Mouse (Mus musculus) layer of hippocampus, adult 8-10 months (tissue): ENCODE data around the gene Hoxb5. TPM values are rescaled to one million over a fixed set of nuclear protein-coding genes. Genes with fewer than 3 reads are reported as not detected.

Source experiments
- DNase-seq, 2 experiments: peaks; one replicate each; pipeline ENCODE4 v3.0.0; 2022; ENCODE audit warnings: low spot score in 2 of 2
- total RNA-seq, 4 experiments: library from RNA; stranded (reverse); gene quantifications; 2 replicates each; pipeline ENCODE4 v1.2.4; 2022

The Hoxb5 gene
- total RNA-seq = not detected

DNA sequence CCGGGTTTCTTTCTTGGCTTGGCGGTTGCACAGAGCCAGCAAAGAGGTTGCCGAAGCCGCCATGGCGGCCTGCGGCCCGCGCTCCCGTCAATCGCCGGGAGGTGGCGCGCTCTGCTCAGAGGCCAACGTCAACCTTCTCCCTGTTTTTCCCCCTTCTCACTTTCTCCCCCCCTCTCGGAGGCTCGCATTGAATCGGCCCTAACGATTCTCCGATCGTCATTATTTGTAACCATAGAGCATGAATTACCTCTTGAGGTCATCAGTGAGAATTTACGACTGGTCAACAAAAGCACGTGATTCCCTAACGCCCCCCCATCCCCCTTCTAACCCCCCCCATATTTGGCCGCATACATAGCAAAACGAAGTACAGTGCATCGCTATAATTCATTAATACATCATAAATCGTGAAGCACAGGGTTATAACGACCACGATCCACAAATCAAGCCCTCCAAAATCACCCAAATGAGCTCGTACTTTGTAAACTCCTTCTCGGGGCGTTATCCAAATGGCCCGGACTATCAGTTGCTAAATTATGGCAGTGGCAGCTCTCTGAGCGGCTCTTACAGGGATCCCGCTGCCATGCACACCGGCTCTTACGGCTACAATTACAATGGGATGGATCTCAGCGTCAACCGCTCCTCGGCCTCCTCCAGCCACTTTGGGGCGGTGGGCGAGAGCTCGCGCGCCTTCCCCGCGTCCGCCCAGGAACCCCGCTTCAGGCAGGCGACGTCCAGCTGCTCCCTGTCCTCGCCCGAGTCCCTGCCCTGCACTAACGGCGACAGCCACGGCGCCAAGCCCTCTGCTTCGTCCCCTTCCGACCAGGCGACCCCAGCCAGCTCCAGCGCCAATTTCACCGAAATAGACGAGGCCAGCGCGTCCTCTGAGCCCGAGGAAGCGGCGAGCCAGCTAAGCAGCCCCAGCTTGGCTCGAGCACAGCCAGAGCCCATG lies at the start of gene Hoxb5:
TSS of gene Hoxb5 (plus strand) at position 186 of the 949 bp plus-strand sequence.
- no peak for DNase-seq

DNA sequence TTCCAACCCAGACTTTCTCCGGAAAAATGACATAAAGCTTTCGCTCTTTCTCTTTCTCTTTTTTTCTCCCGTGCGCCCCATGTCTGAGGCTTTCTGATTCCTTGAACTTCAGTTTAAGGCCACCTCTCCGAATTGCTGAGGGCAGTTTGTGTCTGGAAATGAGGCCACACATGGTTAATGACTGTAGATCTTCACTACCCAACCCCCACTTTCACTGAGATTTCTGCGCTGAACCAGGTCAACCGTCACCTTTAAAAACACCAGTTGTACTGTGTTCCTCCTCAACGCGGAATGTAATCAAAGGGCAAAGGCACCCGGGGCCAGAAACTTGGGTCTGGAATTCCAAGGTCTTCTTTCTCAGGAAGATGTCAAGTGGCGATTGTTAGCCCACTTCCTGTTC lies 48.9 kb upstream of the Hoxb5 start:
- no peak for DNase-seq

DNA sequence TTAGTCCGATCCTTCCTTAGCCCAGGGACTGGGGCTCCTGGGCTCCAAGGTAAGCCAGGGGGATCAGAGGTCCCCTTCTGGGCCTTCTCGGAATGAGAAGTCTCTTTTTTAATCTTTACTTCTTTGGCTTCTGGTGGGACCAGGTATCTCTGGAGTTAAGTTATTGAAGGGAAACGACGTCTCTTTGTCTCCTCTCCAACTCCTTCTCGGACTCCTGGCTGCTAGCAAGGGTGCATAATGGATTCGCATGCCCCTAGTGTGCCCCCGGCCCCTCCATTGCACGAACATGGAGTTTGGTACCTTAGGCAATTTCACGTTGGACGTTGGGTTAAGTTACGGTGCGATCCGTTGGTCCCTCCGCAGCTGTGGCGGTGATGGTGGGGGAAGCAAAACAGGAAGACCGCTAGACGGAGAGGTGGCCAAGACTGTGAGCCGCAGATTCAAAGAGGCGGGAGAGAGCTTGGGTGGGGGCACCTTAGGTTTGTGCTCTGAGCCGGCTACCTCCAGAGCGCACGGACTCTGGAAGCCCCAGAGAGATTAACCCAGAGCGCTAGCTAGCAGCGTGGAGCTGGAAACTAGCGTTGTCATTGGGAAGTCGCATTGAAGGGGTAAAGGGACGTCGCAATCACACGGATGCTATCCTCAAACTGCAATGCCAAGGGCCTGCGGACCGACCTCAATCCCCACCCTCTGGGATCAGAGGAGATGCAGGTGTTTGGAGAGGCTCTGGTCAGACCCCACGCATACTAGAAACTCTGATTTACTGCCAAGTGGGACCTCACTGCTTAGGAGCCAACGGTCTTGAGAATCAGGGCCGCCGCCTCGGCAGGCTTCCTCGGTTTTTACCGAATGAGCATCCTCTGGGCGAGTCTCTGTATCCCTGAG lies 47.8 kb upstream of the Hoxb5 start:
- DNase-seq = no peak

DNA sequence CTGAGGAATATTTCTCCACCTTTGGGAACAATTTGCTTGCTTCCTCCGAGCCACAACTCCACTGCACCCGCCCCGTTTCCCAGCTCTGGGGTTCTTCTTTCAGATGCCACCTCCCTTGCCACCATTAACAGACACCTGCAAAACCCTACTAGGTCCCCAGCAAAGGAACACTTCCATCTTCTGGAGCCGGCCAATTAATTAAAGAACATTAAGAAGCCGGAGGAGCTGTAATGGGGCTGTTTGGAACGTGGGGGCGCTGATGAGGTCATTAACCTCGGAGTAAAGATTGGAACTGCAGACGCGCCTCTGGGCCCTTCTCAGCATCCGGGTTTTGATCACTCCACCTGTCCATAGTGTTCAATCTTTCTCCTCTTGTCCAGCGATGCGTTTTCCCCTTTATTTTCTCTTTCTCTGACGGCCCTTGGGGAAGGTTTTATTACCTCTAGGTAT lies 47.1 kb upstream of the Hoxb5 start:
- no peak for DNase-seq

DNA sequence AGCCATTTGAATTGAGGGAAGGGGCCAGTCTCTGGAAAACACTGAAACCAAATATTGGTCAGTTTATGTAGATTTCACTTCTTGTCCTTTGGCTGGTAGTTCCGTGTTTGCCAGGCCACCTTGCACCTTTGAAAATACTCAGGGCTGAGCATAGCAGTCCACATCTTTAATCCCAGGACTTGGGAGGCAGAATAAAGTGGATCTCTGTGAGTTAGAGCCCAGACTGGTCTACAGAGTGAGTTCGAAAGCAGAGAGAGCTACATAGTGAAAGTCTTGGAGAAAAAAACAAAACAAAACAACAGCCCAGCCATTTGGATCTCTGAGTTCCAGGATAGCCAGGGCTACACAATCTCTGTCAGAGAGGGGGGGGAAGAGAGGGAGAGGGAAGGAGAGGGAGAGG lies 46.0 kb upstream of the Hoxb5 start:
- DNase-seq = no peak

DNA sequence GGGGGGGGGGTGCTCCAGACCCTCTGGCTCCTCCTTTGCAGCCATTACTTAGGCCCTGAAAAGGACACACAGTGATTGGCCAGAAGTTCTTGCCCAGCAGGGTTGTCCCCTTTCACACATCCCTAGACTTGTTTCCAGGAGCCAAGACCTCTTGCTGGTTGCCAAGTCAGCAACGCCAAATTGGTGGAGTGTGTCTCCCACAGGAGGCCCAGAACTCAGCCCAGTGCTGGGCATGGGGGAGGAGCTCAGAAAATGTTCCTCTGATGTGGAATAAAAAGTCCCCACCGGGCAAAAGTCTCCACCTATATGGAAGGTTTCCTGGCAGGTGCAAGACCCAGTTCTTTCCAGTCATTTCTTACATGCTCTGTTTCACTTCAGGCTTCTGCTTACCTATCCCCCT lies 44.1 kb upstream of the Hoxb5 start:
- no peak for DNase-seq

DNA sequence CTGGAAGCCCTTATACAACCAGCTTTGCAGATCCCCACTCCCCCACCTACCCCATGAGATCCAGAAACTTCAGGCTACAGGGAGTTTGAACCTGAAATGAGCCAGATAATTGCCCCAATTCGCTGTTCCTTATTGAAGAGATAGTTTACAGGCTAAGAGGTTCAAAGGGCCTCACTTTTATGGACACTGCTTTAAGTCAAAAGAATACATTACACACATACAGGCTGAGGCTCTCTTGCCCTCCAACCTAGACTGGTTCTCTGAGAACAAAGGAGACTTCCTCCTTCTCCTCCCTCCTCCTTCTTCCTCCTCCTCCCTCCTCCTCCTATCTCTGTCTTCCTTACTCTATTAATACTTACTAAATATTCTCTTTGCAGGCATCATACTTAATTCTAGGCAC lies 43.6 kb upstream of the Hoxb5 start:
- DNase-seq = no peak

DNA sequence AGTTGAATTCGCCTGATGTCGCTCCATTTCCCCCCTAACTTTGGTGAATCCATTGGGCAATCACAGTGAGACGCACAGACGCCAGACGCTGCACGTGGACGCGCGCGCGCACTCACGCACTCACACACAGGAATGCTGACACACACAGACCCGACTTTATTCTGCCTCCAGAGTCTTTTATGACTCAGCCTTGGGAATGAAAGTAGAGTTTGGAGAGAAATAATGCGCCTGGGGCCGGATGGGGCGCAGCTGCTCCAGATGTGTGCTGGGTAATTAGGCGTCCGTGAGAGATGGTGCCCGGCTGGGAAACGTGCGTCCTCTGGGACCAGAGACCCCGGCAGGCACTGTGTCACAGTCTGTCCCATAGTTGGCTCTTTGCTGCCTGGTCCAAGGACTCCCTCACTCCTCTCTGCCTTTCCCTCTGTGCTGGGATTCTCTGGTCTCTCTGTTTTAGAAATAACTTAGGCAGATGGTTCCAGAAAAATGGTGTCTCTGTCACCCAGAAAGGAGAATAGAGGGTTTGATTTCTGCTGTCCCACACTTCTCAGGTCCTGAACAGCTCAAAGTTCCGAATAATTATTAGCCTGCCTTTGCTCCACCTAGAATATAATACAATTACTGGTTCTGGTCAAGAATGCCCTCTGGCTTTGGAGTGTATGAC lies 42.7 kb upstream of the Hoxb5 start:
- no peak for DNase-seq

DNA sequence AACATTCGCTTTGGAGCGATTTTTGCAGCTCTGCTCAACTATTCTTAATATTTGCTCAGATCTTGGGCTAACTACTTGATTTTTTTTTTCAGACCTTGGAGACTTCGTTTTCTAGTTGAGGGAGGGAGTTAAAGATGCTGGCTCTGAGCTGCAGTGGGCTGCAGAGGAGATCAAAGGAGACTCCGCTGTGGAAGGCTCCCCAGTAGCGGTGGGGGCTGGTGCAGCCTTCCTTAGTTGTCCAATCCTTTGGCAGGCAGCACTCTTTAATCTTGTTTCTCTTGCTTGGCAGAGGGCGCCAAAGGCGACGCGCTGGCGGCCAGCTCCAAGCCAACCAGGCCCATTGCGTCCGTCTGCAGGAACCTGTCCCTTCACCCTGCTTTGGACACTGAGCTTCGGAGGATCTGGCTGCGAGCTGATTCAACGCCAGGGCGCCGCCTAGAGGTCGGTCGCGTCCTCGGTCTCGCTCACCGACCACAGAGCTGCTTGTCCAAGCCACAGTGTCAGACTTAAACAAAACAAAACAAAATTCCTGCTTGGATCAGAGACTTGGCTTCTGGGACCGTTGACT lies 41.7 kb upstream of the Hoxb5 start:
- DNase-seq = no peak

DNA sequence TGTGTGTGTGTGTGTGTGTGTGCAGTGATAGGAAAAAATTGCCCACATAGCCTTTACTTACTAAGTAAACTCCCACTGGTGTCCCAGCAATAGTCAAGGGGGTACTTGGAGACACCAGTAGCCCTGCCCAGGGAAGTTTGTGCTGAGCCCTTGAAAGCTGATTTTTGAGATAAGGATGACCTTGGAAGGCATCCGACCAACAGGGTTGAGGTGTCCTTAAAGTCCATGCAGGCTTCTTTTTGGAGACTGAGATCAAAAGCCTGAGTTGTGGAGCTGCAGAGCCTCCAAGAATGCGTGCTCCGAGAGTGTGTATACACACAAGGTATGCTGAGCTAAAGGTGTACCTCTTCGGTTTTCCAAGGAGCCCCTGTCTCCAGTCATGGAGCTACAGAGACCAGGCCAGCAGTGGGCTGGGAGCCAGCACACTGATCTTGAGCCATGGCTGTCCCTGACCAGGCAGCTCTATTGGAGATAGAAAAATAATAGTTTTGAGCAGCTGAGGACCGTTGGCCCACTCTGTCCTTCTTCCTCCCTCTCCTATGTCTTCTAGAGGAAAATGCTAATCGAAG lies 40.8 kb upstream of the Hoxb5 start:
- DNase-seq = no peak

DNA sequence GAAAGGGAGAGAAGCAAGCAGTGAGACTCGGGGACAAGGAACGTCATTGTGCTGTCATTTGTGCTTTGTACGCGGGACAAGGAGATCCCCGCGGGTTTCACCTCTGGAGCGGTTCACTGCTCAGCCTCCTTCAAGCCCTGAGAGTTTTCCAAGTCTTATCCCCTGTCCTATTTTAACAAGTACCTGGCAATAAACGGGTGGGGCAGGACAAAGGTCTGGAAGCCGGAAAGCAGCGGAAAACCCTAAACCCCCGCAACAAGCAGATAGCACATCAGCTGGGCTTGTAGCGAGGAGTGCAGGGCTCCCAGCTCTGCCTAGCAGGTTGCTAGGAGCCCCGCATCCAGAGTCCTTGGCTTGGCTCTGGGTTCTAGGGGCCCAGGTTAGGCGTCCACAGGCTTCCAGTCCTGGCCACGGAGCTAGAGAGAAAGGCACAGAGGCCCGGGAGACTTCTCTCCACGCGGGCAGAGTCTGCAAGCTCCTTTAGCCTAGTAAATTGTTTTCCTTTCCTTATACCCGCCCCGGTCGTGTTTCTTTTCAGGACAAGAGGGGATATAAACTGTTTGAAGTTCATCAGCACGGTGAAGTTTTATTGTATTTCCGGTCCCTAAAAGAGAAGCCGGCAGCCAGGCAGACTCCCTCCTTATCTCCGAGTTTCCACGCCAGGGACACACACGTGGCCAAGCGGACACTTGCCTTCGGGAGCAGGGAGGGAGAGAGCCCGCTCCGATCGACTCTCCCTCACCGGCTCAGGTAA lies 39.3 kb upstream of the Hoxb5 start:
- DNase-seq = no peak

DNA sequence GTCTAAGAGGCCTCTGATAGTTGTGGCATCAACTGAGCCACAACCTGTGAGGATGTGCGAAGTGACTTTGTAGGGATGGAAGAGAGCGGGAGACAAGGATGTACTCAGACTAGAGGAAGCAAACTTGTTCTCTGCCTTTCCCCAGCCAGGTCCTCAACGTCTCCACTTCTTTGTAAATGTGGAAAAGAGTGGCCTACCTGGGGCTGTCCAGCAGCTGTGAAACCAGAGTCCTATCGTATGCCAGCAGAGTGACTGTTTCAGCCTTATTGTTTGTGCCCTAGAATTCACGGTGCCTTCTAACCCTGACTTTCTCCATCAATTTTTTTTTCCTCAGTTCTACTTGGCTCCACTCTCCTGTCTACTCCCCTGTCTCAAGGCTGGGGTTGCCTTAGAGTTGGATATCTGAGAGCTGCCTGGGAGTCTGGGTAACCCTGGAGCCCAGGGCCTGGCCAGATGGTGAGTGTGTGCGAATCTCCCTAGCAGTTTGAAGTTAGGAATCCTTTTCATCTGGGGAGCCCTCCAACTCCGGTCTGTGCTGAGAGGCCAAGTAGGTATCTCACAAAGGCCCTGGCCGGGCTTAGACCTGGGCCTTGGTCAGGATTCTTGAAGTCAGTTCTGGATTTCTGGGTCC lies 38.6 kb upstream of the Hoxb5 start:
- DNase-seq = no peak

DNA sequence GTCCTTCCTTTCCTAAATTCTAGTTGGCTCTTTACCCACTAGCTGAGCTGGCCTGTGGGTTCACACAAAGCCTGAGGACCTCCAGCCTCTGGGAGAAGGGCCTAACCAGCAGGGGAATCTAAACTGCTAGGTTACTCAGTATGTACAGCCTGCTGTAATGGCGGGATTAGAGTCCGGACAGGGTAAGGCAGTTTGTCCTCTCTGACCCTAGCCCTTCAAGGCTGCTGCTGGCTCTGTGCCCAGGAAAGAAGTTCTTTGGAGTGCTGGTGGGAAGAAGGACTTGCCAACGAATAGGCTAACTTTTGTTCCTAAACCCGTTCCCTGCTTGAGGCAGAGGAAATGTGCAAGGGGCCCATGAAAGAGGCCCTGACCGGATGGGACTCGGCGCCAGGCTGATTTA lies 37.2 kb upstream of the Hoxb5 start:
- DNase-seq = no peak

DNA sequence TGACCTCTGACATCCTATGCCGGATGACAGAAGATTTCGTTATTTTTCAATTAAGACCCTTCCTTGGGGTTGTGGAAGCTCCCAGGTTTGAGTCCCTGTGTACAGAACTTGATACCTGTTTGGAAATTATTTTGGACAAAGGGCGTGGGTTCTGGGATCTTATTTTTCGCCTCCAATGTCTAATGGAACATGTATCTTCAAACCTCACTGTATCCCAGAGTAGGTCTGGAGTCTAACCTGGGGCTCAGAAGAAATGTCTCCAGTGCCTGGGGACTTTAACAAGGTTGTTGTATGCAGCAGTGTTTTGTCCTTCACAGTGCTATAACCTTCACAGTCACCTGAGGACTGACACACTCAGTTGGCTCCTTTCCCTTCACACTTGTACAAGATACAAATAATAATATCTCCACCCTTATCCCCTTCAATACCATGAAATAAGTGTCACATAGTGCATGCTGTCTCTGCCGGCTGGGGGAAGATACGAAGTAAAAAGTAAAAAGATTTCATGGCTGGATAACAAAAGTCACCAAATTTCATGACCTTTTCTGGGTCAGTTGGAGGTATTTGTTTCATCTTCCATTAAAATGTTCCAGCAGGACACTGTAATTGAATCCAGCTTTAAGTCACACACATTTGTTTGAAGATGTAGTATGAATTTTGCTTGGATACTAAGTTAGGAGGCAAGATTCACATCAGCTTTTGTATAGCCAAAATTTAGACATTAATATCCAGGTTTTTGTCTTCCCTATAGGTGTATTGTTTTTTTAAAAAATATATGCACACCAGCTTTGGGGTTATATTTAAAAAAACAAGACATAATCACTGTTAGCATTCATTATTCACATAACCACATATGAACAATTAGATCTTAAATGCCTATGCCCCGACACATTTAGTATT lies 35.9 kb upstream of the Hoxb5 start:
- DNase-seq = no peak

DNA sequence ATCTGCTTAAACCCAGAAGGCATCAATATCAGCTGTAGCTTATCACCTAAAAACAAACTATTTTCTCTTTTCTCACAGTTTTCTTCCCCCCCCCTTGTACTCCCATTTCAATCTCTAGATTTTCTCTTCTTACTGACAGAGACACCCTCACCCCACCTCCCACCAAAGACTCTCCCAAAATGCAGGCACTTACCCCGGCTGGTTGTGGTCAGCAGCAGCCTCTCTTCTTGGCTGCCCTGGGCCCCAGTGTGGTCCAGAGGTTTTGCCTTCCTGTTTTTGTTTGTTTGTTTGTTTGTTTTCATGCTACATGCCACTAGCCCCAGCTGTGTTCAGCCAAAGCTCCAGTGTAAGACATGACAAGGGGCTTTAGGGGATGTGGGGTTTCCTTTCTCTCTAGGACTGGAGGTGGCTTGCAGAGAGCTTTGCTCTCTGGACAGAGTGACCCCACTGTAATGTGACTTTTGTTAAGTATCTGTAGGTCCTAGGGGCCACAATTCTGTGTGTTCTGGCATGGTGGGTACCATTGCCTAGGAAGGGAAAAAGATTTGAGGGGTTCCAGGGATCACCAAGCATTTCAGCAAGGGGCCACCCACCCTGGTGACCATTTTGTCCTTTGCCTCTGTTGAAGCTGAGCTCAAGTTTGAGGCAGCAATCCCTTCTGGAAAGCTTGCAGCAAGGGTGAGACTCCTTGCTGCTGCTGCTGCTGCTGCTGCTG lies 34.9 kb upstream of the Hoxb5 start:
- no peak for DNase-seq

DNA sequence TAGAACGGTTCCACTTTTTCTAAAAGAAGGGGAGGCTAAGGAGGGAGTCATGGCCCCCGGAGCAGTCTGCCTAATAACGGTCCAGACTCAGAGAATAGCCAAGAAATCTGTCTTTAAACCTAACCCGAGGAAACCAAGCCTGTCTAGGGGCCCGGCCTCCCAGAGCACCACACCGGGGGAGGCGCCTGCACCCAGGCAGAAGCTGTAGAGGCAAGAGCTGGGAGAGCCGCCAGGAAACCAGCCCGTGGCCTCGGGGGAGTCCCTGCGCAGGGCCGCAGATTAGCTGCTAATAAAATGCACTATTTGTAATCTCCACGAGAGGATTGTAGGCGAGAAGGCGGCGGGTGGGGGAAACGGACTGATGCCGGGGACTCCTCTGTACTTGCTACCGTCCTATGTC lies 33.3 kb upstream of the Hoxb5 start:
- DNase-seq = no peak

DNA sequence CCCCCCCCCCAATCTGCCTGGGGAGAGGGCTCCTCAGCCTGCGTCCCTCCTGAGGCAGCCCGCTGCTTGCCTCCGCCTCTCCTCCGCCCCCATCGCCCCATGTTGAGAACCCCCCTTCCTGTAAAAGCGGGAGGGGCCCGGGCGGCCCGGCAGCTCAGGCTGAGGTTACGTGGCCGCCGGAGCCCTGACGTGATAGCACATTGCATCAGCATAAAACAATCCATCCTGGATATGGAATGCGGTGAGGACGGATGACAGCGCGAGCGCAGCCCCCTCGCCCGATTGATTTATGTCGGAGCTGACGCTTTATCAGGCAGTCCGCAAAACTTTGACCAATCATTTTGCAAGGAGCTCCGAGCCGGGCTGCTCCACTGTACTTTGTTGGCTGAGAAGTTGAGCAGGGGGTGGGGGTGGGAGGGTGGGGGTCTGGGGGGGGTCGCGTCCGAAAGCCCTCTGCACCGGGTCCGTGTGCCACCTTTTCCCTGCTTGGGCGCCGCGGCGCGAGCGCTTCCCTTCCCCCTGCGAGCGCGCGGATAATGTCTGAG lies 32.1 kb upstream of the Hoxb5 start, which contains the start of gene Hoxb9:
TSS of gene Hoxb9 (plus strand) at position 462 of the 545 bp plus-strand sequence.
- no peak for DNase-seq

DNA sequence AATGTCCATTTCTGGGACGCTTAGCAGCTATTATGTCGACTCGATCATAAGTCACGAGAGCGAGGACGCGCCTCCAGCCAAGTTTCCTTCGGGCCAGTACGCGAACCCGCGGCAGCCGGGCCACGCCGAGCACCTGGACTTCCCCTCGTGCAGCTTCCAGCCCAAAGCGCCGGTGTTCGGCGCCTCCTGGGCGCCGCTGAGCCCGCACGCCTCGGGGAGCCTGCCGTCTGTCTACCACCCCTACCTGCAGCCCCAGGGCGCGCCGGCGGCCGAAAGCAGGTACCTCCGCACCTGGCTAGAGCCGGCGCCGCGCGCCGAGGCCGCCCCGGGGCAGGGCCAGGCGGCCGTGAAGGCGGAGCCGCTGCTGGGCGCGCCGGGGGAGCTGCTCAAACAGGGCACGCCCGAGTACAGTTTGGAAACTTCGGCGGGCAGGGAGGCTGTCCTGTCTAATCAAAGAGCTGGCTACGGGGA lies 31.6 kb upstream of the Hoxb5 start:
- no peak for DNase-seq
